Mouse (Mus musculus) kidney, adult 11 months (tissue): Measurements from ENCODE around the gene Fgf13.

Source experiments
- DNase-seq: peaks from one replicate; pipeline ENCODE4 v3.0.0; 2022

The Fgf13 gene

DNA sequence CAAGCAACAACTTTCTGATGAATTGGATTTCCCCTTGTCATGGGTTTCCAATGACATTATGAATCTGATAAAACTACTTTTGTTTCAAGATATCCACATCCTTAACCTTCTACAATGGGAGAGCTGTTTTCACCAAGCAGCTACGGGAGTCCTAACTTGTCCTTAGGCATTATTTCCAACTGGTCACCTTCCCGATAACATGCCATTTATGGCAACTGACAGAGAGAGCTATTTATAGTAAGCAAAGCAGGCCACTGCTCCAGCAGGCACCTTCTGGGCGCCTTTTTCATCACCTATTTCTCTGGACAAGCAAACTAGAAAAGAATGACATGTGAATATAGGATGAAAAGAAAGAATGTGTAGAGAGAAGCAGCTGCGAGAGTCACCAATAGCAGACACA is 385.5 kb downstream of the Fgf13 start:
- DNase-seq, result no peak

DNA sequence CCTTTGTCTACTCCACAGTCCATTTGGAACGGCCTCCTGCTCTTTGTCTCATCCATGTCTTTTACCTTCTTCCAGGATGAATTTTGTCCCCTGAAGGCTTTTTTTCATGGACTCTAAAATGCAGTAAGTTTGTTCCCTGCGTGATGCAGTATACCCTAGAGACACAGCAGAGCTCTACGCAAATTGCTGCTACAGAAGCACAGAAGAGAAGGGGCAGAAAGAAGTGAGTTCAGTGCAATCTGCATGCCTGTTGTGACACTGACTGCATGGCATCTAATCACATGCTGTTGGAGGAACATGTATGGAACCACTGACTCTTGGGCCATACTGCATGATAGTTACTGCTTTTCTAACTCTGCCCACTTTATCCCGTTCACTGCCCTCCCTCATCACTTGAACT is 388.2 kb downstream of the Fgf13 start:
- DNase-seq, result no peak

- no peak for DNase-seq
Measured at GRCm38 (mm10) chrX:59179081-59179596, 388.7 kb downstream of the Fgf13 start.

DNA sequence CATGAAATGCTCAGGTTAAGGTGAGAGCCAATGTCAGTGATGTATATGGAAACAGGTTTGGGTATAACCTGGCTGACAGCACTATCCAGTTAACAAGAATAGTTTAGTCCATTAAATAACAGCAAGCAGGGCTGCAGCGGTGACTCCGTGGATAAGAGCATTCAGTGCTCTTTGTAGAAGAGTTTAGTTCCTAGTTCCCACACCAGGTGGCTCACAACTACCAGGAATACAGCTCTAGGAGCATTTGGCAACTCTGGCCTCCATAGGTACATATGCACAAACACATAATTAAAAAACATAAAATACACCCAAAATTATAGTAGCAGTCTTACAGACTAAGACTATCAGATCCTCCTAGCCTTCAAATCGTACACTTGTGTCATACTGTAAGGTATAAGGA is 390.2 kb downstream of the Fgf13 start:
- DNase-seq, result no peak

DNA sequence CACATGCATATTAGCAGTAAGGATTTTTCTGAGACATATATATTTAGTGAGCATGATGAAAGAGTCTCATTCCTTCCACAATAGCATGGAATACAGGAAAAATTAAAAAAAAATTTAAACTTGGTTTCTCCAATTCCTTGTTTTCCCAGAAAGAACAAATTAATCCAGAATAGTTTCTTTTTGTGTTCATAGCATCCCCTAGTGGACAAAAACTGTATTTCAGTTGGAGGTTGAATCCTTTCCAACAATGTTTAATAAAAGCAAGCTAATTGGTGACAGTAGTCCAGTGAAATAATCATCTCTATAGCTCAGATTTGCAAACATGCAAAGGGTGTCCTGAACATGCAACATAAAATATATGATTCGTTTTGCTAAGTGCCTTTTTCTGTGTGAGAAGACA is 395.7 kb downstream of the Fgf13 start:
- no peak for DNase-seq

- DNase-seq, result no peak
Measured at GRCm38 (mm10) chrX:59166763-59167162, 401.1 kb downstream of the Fgf13 start.

- DNase-seq, result no peak
Measured at GRCm38 (mm10) chrX:59141947-59142346, 425.9 kb downstream of the Fgf13 start.

- no peak for DNase-seq
Measured at GRCm38 (mm10) chrX:59134928-59135361, 432.9 kb downstream of the Fgf13 start.

- no peak for DNase-seq
Measured at GRCm38 (mm10) chrX:59134166-59134861, 433.6 kb downstream of the Fgf13 start.

GRCm38 (mm10) chrX:59133834-59134165 is 434.1 kb downstream of the Fgf13 start:
- DNase-seq, result no peak

DNA sequence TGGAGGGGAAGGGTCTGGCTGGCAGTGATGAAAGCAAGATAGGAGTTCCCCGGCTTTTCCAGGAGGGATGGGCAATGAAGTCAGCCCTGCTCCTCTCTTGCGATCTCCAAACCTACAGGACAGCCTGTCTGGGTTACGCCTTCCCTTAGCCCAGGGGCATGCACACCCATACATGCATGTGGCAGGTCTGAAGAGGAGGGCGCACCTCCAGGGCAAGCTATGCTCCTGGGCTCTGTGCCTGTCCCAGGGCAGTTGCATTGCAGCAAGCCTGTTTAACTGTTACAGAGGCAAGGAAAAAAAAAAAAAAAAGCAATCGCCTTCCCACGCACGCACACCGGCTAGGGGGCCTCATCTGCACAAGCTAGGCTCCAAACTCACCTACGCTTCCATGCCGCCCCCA is 434.5 kb downstream of the Fgf13 start:
- DNase-seq, result no peak

- no peak for DNase-seq
Measured at GRCm38 (mm10) chrX:59126637-59127036, 441.2 kb downstream of the Fgf13 start.

DNA sequence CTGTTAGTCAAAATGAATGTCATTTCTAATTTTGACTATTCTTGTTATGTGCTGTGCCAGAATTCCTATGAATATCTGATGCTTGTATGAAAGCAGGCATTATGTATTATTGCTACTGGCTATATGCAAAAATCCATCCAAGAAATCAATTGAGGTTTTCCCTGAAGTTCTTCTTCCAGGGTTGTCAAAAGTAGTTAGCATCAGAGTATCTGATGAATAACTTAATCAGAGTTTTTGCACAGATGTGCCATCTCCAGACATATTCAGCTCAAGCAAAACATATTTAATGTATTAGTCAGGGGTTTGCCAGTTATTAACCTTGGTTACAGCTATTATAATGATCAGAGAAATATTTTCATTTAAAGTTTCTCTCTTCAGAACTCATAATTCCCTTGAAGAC is 454.7 kb downstream of the Fgf13 start:
- DNase-seq, result no peak

DNA sequence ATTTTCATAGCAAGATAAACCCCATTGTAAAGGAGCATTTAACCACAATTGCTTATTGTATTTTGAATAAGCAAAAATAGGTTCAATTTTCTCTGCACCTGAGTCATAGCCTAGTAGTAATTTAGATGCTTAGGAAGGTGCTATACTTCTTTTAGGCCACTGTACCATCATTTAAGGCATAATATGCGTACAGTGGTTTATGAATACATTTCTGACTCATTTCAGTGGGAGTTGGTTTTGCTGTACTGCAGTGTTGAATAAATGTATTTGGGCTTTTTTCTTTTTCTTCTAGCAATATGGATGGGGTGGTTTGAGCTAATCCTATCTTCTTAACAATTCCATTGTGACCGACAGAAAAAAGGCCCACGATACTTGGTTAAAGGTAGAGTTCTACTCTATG is 481.9 kb downstream of the Fgf13 start:
- DNase-seq, result no peak

DNA sequence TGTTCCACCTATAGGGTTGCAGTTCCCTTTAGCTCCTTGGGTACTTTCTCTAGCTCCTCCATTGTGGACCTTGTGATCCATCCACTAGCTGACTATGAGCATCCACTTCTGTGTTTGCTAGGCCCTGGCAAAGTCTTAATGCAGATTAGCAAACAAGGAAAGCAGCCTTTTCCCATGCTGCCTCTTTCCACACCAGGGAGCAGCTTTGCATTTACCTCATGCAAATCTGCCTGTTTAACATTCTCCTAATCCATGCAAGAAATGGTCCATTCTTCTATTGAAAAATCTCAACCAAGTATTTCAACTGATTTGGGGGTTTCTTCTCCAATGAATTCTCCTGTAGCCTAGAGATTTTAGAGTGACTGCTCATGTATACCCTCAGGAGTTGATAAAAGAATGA is 487.4 kb downstream of the Fgf13 start:
- DNase-seq, result no peak

GRCm38 (mm10) chrX:59072083-59072482 is 495.8 kb downstream of the Fgf13 start:
- DNase-seq, result no peak

GRCm38 (mm10) chrX:59063157-59063556 is 504.7 kb downstream of the Fgf13 start:
- DNase-seq, result no peak

GRCm38 (mm10) chrX:59034969-59035368 is 532.9 kb downstream of the Fgf13 start:
- DNase-seq, result no peak
